Mouse (Mus musculus) limb, embryonic 14.5 days (tissue): ENCODE results near the gene Dscam. TPM values are rescaled to one million over a fixed set of nuclear protein-coding genes. Genes with fewer than 3 reads are reported as not detected.

Experiments
- ATAC-seq: fragments of 200-750 bp; cut with Nextera tagmentation; 2 replicates; pipeline ENCODE4 v1.8.0; 2017; ENCODE audit warnings: low read depth, moderate number of reproducible peaks, moderate TSS enrichment; ENCODE audit not compliant: low FRiP score
- DNase-seq: peaks from one replicate; pipeline ENCODE4 v3.0.0-alpha.2; 2015; ENCODE audit warnings: low spot score
- H3K27ac ChIP-seq: fragments of 300-500 bp; sonication (generic); replicated peaks from 2 replicates; pipeline ENCODE4 v1.5.1; 2014; ENCODE audit warnings: low read depth, mild to moderate bottlenecking, low read length, moderate library complexity, mixed read lengths
- H3K27me3 ChIP-seq: fragments of 300-500 bp; sonication (generic); 2 replicates; pipeline ENCODE4 v1.6.1; 2014; ENCODE audit warnings: low read length, mixed read lengths; ENCODE audit not compliant: control insufficient read depth, insufficient read depth
- H3K36me3 ChIP-seq: fragments of 300-500 bp; sonication (generic); 2 replicates; pipeline ENCODE4 v1.6.1; 2014; ENCODE audit warnings: mild to moderate bottlenecking, low read length, moderate library complexity, mixed read lengths; ENCODE audit not compliant: control insufficient read depth, insufficient read depth
- H3K4me1 ChIP-seq: fragments of 300-500 bp; sonication (generic); 2 replicates; pipeline ENCODE4 v1.6.1; 2014; ENCODE audit warnings: antibody characterized with exemption, low read length, mixed read lengths; ENCODE audit not compliant: control insufficient read depth, insufficient read depth
- H3K4me2 ChIP-seq: fragments of 300-500 bp; sonication (generic); replicated peaks from 2 replicates; pipeline ENCODE4 v1.6.1; 2014; ENCODE audit warnings: low read depth, mild to moderate bottlenecking, low read length, moderate library complexity; ENCODE audit not compliant: severe bottlenecking
- H3K4me3 ChIP-seq: fragments of 300-500 bp; sonication (generic); replicated peaks from 2 replicates; pipeline ENCODE4 v1.5.1; 2014; ENCODE audit warnings: low read length
- H3K9ac ChIP-seq: fragments of 300-500 bp; sonication (generic); 2 replicates; pipeline ENCODE4 v1.6.1; 2014; ENCODE audit warnings: mild to moderate bottlenecking, low read depth, low read length, moderate library complexity; ENCODE audit not compliant: severe bottlenecking
- H3K9me3 ChIP-seq: fragments of 300-500 bp; sonication (generic); 2 replicates; pipeline ENCODE4 v1.6.1; 2016; ENCODE audit warnings: low read length; ENCODE audit not compliant: control insufficient read depth
- POLR2A ChIP-seq: fragments of 200-500 bp; IDR thresholded peaks from 2 replicates; pipeline ENCODE4 v1.8.0; 2012; ENCODE audit warnings: inconsistent platforms, mild to moderate bottlenecking, moderate library complexity, borderline replicate concordance; ENCODE audit not compliant: insufficient read depth, insufficient read length; ENCODE audit errors: extremely low read depth
- WGBS: fragments of 180-500 bp; shearing (Covaris S2); extraction: QIAGEN DNeasy Blood & Tissue Kit; methylation state at CpG from one replicate; pipeline ENCODE4 v1.1.7; 2014; 5-methylcytosine and 5-hydroxymethylcytosine counted together
- polyA plus RNA-seq, 2 experiments: library from polyadenylated mRNA; depleted of rRNA in 1 of 2; stranded (reverse) in 1 of 2; unstranded in 1 of 2; fragments of >200 nt; fragmentation: Nextera tagmentation in 1 of 2; extraction: Ambion mirVana in 1 of 2; gene quantifications; 2 replicates each; pipeline versions ENCODE4 v1.2.1 to v1.2.3; 2012 to 2014

The Dscam gene
- polyA plus RNA-seq, 2 experiments, result 0.17 to 0.20 TPM

GRCm38 (mm10) chr16:97060276-97060675, 110.3 kb downstream of the Dscam start:
- 75% methylated on average over 4 of the region's 4 CpGs for WGBS
- H3K4me3 ChIP-seq, result no peak overlapping the region
- no peaks in the 10 kb centered on the region for H3K36me3 ChIP-seq

DNA sequence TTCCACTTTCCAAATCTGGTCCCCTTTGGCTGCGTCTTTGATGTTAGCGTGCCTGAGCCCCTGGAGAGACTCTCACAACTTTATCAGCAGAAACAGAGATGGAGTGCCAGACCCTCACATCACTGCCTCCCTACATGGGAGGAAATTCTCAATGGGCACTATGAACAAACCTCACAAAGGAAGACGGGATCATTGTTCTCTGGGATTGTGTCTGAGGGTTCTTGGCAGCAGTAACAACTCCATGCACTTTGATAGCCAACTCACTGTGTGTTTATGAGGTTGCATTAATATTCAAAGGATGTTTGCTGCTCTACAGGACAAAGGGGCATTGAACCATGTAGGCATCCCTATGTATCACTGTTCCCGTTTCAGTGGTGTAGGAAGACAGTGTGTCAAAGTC, 135.3 kb downstream of the Dscam start:
- Histone ChIP-seq H3K9ac (no peak overlapping the region), H3K4me1 (no peaks in the 10 kb centered on the region), H3K9me3 (no peaks in the 10 kb centered on the region), H3K4me2 (no peak overlapping the region), H3K36me3 (no peaks in the 10 kb centered on the region), H3K27me3 (no peaks in the 10 kb centered on the region), H3K4me3 (no peak overlapping the region), H3K27ac (no peak overlapping the region)
- 85% methylated on average over 4 of the region's 4 CpGs for WGBS
- ATAC-seq, result no peak
- DNase-seq, result no peak
- TF ChIP-seq POLR2A, result no peak

More at GRCm38 (mm10) chr16:97060276-97060675, 110.3 kb downstream of the Dscam start:
- H3K27ac ChIP-seq, result no peak overlapping the region
- H3K27me3 ChIP-seq, result no peaks in the 10 kb centered on the region
- TF ChIP-seq POLR2A, result no peak
- H3K4me2 ChIP-seq, result no peak overlapping the region
- no peak for DNase-seq
- no peak overlapping the region for H3K9ac ChIP-seq
- no peak for ATAC-seq
- H3K4me1 ChIP-seq, result no peaks in the 10 kb centered on the region
- H3K9me3 ChIP-seq, result no peaks in the 10 kb centered on the region

GRCm38 (mm10) chr16:97033540-97034058, 137.0 kb downstream of the Dscam start:
- no peak for TF ChIP-seq POLR2A
- no peak for DNase-seq
- 71% methylated on average over 3 of the region's 3 CpGs for WGBS
- H3K4me2 ChIP-seq, result no peak overlapping the region
- H3K9me3 ChIP-seq, result no peaks in the 10 kb centered on the region
- no peak overlapping the region for H3K27ac ChIP-seq
- no peak overlapping the region for H3K4me3 ChIP-seq
- no peak for ATAC-seq
- H3K9ac ChIP-seq, result no peak overlapping the region
- no peaks in the 10 kb centered on the region for H3K27me3 ChIP-seq
- H3K36me3 ChIP-seq, result no peaks in the 10 kb centered on the region
- H3K4me1 ChIP-seq, result no peaks in the 10 kb centered on the region

DNA sequence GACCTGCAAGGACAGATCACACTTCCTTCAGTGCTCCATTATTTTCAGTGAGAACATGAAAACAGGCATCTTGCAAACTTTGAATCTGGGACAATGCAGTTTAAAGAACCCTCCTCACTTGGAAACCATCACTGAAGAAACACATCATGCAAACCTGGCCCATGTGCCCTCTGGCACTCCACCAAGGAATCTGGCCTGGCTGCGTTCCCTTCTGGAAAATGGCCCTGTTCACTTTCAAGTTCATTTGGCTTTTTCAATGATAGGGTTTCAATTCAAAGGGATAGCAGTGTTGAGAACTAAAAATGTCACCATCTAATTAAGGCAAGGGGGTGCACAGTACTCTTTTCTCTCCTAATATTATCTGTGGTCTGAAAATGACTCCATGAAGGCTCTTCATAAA, 142.9 kb downstream of the Dscam start:
- no peak overlapping the region for H3K4me2 ChIP-seq
- TF ChIP-seq POLR2A, result no peak
- H3K9me3 ChIP-seq, result no peaks in the 10 kb centered on the region
- H3K4me1 ChIP-seq, result no peaks in the 10 kb centered on the region
- H3K9ac ChIP-seq, result no peak overlapping the region
- DNase-seq (no peak), ATAC-seq (no peak)
- WGBS, result 78% methylated on average over 1 of the region's 1 CpGs
- no peak overlapping the region for H3K4me3 ChIP-seq
- no peaks in the 10 kb centered on the region for H3K36me3 ChIP-seq
- H3K27ac ChIP-seq, result no peak overlapping the region
- no peaks in the 10 kb centered on the region for H3K27me3 ChIP-seq

DNA sequence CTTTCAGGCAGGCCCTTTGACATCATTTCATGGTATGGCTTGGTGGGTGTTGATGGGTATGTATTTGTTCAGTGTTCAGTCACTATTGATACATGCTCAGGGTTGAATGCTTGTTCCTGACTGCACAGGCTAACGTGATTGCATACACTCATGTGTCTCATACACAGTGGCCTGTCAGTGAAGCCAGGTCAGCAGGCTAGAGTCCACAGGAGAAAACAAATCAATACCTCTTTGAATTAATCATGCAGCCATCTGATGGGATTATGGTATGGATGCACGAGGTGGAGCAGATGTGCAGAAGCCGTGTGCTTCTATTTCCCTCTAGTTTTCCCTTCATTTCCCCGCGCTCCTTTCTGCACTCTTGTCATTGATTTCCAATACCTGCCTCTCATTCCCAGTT, 143.7 kb downstream of the Dscam start:
- H3K9me3 ChIP-seq, result no peaks in the 10 kb centered on the region
- no peak for ATAC-seq
- H3K9ac ChIP-seq, result no peak overlapping the region
- no peak overlapping the region for H3K4me2 ChIP-seq
- no peak for TF ChIP-seq POLR2A
- no peak overlapping the region for H3K4me3 ChIP-seq
- H3K27ac ChIP-seq, result no peak overlapping the region
- no peaks in the 10 kb centered on the region for H3K27me3 ChIP-seq
- 95% methylated on average over 5 of the region's 5 CpGs for WGBS
- no peaks in the 10 kb centered on the region for H3K36me3 ChIP-seq
- DNase-seq, result no peak
- H3K4me1 ChIP-seq, result no peaks in the 10 kb centered on the region

GRCm38 (mm10) chr16:97024406-97024805, 146.1 kb downstream of the Dscam start:
- Histone ChIP-seq H3K36me3 (no peaks in the 10 kb centered on the region), H3K27ac (no peak overlapping the region), H3K4me3 (no peak overlapping the region), H3K4me1 (no peaks in the 10 kb centered on the region), H3K4me2 (no peak overlapping the region), H3K27me3 (no peaks in the 10 kb centered on the region), H3K9ac (no peak overlapping the region), H3K9me3 (no peaks in the 10 kb centered on the region)
- DNase-seq, result no peak
- WGBS, result 81% methylated on average over 4 of the region's 4 CpGs
- no peak for ATAC-seq
- no peak for TF ChIP-seq POLR2A
